Mouse (Mus musculus): ENCODE results near the gene Gabrp. TPM values are rescaled to one million over a fixed set of nuclear protein-coding genes. Genes with fewer than 3 reads are reported as not detected.

Gene Gabrp
- polyA plus RNA-seq, 1 experiment = not detected

DNA sequence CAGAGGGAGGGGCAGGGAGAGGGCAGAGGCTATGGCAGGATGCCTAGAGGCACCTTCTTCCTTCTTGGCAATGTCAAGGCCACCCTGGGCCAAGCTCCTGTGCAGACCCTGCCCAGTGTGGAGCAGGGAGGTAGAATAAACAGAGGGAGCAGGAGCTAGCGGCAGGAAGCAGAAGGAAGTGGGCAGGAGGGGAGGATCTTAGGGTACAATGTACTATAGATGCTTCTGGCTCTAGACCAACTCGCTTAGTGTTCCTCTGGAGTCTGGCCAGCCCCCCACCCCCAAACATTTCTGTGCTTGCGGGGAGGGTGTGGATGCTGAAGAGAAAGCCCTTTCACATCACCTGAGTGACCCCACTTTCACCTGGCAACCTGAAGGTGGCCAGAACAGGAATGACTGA, 862 bp upstream of the Gabrp start:
- TF ChIP-seq CTCF (IDR thresholded peaks at IDR 0.05; ENCODE audit: extremely low read depth, insufficient read depth, low read length) = no peak
- TF ChIP-seq POLR2A (IDR thresholded peaks at IDR 0.05; ENCODE audit: extremely low read depth, insufficient read depth, low read length) = no peak
- H3K4me3 ChIP-seq (ENCODE audit: insufficient read depth, low read length) = no peak overlapping the region
- H3K4me1 ChIP-seq (ENCODE audit: control insufficient read depth, insufficient read depth, low read length) = no peaks in the 10 kb centered on the region
- no peak overlapping the region for H3K27ac ChIP-seq (ENCODE audit: insufficient read depth, low read length)

GRCm38 (mm10) chr11:33574944-33575343, 3.8 kb downstream of the Gabrp start:
- Histone ChIP-seq H3K4me1 (ENCODE audit: control insufficient read depth, insufficient read depth, low read length) (no peaks in the 10 kb centered on the region), H3K4me3 (ENCODE audit: insufficient read depth, low read length) (no peak overlapping the region), H3K27ac (ENCODE audit: insufficient read depth, low read length) (no peak overlapping the region)
- TF ChIP-seq CTCF (IDR thresholded peaks at IDR 0.05; ENCODE audit: extremely low read depth, insufficient read depth, low read length) (0 out of 2 replicates have a peak, but pooled peaks have one; percentile 2), POLR2A (IDR thresholded peaks at IDR 0.05; ENCODE audit: extremely low read depth, insufficient read depth, low read length) (no peak)

DNA sequence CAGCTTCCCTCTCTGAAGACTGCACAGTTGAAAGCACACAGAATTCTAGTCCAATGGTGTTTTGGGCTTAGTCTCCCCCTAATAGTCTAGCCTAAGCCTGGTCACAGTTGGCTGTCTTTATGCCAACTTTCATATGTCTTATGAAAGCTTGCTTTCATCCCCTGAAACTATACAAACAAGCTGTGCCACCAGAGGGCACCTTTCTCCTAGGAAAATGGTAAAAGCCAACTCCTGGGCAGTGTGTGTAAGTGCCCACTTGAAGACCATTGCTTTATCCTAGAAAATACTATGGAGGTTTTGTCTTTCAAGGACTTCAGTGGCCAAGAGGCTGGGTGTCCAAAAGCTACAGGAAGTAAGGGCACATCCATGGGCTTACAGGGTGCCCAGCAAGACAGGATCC, 8.3 kb downstream of the Gabrp start:
- Histone ChIP-seq H3K4me3 (ENCODE audit: insufficient read depth, low read length) (no peak overlapping the region), H3K4me1 (ENCODE audit: control insufficient read depth, insufficient read depth, low read length) (no peaks in the 10 kb centered on the region), H3K27ac (ENCODE audit: insufficient read depth, low read length) (no peak overlapping the region)
- TF ChIP-seq POLR2A (IDR thresholded peaks at IDR 0.05; ENCODE audit: extremely low read depth, insufficient read depth, low read length) = no peak
- peak; percentile 46 for TF ChIP-seq CTCF (IDR thresholded peaks at IDR 0.05; ENCODE audit: extremely low read depth, insufficient read depth, low read length)

DNA sequence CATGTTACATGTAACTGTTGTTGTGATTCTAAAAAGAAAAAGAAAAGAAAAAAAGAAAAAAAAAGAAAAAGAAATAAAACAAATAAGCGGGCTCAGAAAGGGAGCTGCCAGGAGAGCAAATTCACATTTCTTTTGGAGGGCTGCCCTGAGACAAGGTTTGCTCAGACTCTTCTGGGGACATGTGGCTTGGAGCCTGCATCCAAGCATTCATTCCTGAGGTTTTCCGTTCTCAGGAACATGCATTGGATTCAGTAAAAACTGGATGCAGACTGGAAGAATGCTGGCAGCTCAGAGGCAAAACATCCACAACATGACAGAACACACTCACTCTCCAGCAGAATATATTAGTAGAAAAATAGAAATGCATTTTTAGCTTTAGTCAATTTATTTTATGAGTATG, 14.8 kb downstream of the Gabrp start:
- no peaks in the 10 kb centered on the region for H3K4me1 ChIP-seq (ENCODE audit: control insufficient read depth, insufficient read depth, low read length)
- H3K27ac ChIP-seq (ENCODE audit: insufficient read depth, low read length) = no peak overlapping the region
- TF ChIP-seq POLR2A (IDR thresholded peaks at IDR 0.05; ENCODE audit: extremely low read depth, insufficient read depth, low read length) (no peak), CTCF (IDR thresholded peaks at IDR 0.05; ENCODE audit: extremely low read depth, insufficient read depth, low read length) (no peak)
- no peak overlapping the region for H3K4me3 ChIP-seq (ENCODE audit: insufficient read depth, low read length)

DNA sequence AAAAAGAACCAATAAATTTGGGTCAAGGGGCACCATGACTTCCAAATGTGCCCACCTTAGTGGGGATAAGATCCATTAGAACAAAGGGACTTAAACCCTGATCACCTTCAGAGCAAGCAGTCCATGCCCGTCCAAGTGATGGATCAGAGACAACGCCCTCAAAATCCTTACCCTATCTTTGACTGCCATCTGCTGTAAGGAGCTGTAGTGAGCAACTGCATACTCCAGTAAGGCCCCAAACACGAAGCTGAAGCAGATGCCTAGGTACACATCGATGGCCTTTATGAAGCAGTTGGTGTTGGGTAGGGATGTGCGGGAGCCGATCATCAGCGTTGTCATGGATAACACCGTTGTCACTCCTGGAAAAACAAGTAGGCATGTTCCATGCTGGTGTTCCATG, 24.6 kb downstream of the Gabrp start:
- no peak overlapping the region for H3K4me3 ChIP-seq (ENCODE audit: insufficient read depth, low read length)
- no peak overlapping the region for H3K27ac ChIP-seq (ENCODE audit: insufficient read depth, low read length)
- no peaks in the 10 kb centered on the region for H3K4me1 ChIP-seq (ENCODE audit: control insufficient read depth, insufficient read depth, low read length)
- peak; percentile 73 for TF ChIP-seq CTCF (IDR thresholded peaks at IDR 0.05; ENCODE audit: extremely low read depth, insufficient read depth, low read length)
- TF ChIP-seq POLR2A (IDR thresholded peaks at IDR 0.05; ENCODE audit: extremely low read depth, insufficient read depth, low read length) = no peak

- no peak overlapping the region for H3K4me3 ChIP-seq (ENCODE audit: insufficient read depth, low read length)
- TF ChIP-seq POLR2A (IDR thresholded peaks at IDR 0.05; ENCODE audit: extremely low read depth, insufficient read depth, low read length) = no peak
- TF ChIP-seq CTCF (IDR thresholded peaks at IDR 0.05; ENCODE audit: extremely low read depth, insufficient read depth, low read length) = no peak
- H3K27ac ChIP-seq (ENCODE audit: insufficient read depth, low read length) = no peak overlapping the region
- H3K4me1 ChIP-seq (ENCODE audit: control insufficient read depth, insufficient read depth, low read length) = no peaks in the 10 kb centered on the region
These were observed 27.7 kb downstream of the Gabrp start for GRCm38 (mm10) chr11:33550861-33551560.

- Histone ChIP-seq H3K4me3 (ENCODE audit: insufficient read depth, low read length) (no peak overlapping the region), H3K27ac (ENCODE audit: insufficient read depth, low read length) (no peak overlapping the region), H3K4me1 (ENCODE audit: control insufficient read depth, insufficient read depth, low read length) (no peaks in the 10 kb centered on the region)
- TF ChIP-seq CTCF (IDR thresholded peaks at IDR 0.05; ENCODE audit: extremely low read depth, insufficient read depth, low read length) (no peak), POLR2A (IDR thresholded peaks at IDR 0.05; ENCODE audit: extremely low read depth, insufficient read depth, low read length) (no peak)
These were observed 31.4 kb downstream of the Gabrp start for GRCm38 (mm10) chr11:33547386-33547785.

DNA sequence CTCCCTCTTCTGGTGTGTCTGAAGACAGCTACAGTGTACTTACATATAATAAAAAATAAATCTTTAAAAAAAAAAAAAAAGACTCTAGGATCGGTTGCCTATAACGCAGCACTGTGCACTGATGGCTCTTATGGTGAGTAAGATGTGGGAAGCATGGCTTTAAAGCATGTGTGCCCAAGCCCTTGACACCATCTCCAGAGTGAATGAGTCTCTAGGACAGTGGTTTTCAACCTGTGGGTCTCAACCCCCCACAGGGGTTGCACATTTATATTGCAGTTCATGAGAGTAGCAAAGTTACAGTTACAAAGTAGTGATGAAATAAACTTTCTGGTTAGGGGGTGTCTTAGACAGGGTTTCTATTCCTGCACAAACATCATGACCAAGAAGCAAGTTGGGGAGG, 33.8 kb downstream of the Gabrp start:
- Histone ChIP-seq H3K4me3 (ENCODE audit: insufficient read depth, low read length) (no peak overlapping the region), H3K4me1 (ENCODE audit: control insufficient read depth, insufficient read depth, low read length) (no peaks in the 10 kb centered on the region)
- TF ChIP-seq POLR2A (IDR thresholded peaks at IDR 0.05; ENCODE audit: extremely low read depth, insufficient read depth, low read length) (no peak), CTCF (IDR thresholded peaks at IDR 0.05; ENCODE audit: extremely low read depth, insufficient read depth, low read length) (no peak)

DNA sequence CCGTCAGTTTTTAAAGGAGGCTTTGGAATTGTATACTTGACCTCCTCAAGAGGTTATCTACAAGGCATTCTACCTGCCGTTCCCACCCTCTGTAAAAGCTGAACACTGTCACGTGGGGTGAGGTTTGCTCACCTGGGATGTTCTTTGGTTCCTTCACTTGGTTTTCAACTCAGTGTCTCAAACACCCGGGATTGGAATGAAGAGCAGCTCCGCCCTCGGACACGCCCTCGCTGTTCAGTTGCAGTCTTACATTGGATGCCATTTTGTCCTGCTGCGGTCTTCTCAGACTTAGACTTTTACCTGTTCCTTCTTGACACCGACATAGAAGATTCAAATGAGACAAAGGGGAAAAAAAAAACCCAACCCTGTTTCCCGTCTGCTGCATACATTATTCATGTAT, 34.6 kb downstream of the Gabrp start:
- H3K27ac ChIP-seq (ENCODE audit: insufficient read depth, low read length) = no peak overlapping the region
- H3K4me3 ChIP-seq (ENCODE audit: insufficient read depth, low read length) = no peak overlapping the region
- H3K4me1 ChIP-seq (ENCODE audit: control insufficient read depth, insufficient read depth, low read length) = no peaks in the 10 kb centered on the region
- TF ChIP-seq POLR2A (IDR thresholded peaks at IDR 0.05; ENCODE audit: extremely low read depth, insufficient read depth, low read length) (no peak), CTCF (IDR thresholded peaks at IDR 0.05; ENCODE audit: extremely low read depth, insufficient read depth, low read length) (no peak)

More for the DNA sequence above, 33.8 kb downstream of the Gabrp start:
- H3K27ac ChIP-seq (ENCODE audit: insufficient read depth, low read length) = no peak overlapping the region

DNA sequence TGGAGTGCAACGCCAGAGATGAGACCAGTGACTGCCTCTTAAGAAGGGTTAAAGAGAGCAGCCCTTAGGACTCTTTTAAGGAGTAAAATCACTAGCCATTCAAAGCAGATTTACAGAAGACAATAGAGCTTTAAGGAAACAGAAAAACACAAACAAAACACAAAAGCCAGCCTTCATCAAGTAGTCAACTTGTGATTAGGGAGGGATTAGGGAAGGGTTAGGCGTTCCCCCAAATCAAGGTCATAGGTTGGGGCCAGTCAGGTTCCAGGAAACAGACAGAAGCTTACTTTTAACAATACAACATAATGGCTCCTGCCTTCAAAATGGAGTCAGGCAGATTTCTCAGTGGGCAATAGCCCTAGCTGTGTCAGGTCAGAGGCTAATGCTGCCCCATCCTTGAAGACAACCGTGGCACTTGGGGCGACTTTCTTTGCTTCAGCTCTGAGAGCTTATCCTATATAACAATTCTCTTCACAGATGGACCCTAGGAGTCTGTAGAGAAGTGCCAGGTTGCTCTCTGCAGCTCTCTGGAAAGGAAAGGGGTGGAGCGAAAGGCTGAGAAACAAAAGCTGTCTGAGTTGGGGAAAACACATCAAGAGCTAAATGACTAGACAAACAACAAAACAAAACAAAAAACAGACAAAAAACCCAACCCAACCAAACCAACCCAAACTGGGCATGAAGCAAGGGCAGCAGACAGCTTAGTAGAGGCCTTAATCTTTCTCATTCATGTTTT, 41.2 kb downstream of the Gabrp start:
- TF ChIP-seq CTCF (IDR thresholded peaks at IDR 0.05; ENCODE audit: extremely low read depth, insufficient read depth, low read length) (no peak), POLR2A (IDR thresholded peaks at IDR 0.05; ENCODE audit: extremely low read depth, insufficient read depth, low read length) (no peak)
- H3K4me3 ChIP-seq (ENCODE audit: insufficient read depth, low read length) = no peak overlapping the region
- no peaks in the 10 kb centered on the region for H3K4me1 ChIP-seq (ENCODE audit: control insufficient read depth, insufficient read depth, low read length)
- H3K27ac ChIP-seq (ENCODE audit: insufficient read depth, low read length) = no peak overlapping the region
